Mouse (Mus musculus): ENCODE data around the gene Tbc1d1. TPM values are rescaled to one million over a fixed set of nuclear protein-coding genes. Genes with fewer than 3 reads are reported as not detected.
A peak's percentile ranks its signal among the peaks of the same experiment; 100 is the strongest.

Gene Tbc1d1
- polyA plus RNA-seq, 1 experiment from 2014 or later: 11.5 TPM

GRCm38 (mm10) chr5:64289202-64290060 is 133.3 kb downstream of the Tbc1d1 start:
- ATAC-seq (ENCODE audit: low FRiP score, low TSS enrichment): peak; percentile 69
- Histone ChIP-seq H3K9me3 (ENCODE audit: control insufficient read depth, low read length) (no peaks in the 10 kb centered on the region), H3K4me2 (replicated peaks; ENCODE audit: low read depth) (no peak overlapping the region), H3K4me1 (replicated peaks; ENCODE audit: control insufficient read depth, insufficient read depth) (peaks cover 8% of the 10 kb centered on the region), H3K4me3 (ENCODE audit: low read depth, low read length) (no peak overlapping the region), H3K27me3 (ENCODE audit: control insufficient read depth, insufficient read depth, low read length) (no peaks in the 10 kb centered on the region), H3K27ac (replicated peaks) (peak overlapping the region; percentile 71), H3K9ac (ENCODE audit: low read length) (no peak overlapping the region), H3K36me3 (ENCODE audit: control insufficient read depth, insufficient read depth, low read length) (peaks cover 4% of the 10 kb centered on the region; the same call in 1 of the 2 replicates)
- peak; percentile 98 for TF ChIP-seq CTCF (IDR thresholded peaks at IDR 0.05; ENCODE audit: low read depth)
- no peak for TF ChIP-seq EP300 (optimal IDR thresholded peaks at IDR 0.05)
- 36% methylated on average over 5 of the region's 5 CpGs for WGBS
- DNase-seq (ENCODE audit: low spot score): peak; percentile 82

GRCm38 (mm10) chr5:64290061-64290345 is 133.9 kb downstream of the Tbc1d1 start:
- Histone ChIP-seq H3K27ac (replicated peaks) (no peak overlapping the region; the same call in 1 of the 2 replicates), H3K4me1 (replicated peaks; ENCODE audit: control insufficient read depth, insufficient read depth) (peaks cover 8% of the 10 kb centered on the region), H3K4me2 (replicated peaks; ENCODE audit: low read depth) (no peak overlapping the region), H3K9me3 (ENCODE audit: control insufficient read depth, low read length) (no peaks in the 10 kb centered on the region), H3K27me3 (ENCODE audit: control insufficient read depth, insufficient read depth, low read length) (no peaks in the 10 kb centered on the region), H3K4me3 (ENCODE audit: low read depth, low read length) (no peak overlapping the region), H3K9ac (ENCODE audit: low read length) (no peak overlapping the region), H3K36me3 (ENCODE audit: control insufficient read depth, insufficient read depth, low read length) (peaks cover 4% of the 10 kb centered on the region; the same call in 1 of the 2 replicates)
- DNase-seq (ENCODE audit: low spot score): no peak
- 44% methylated on average over 4 of the region's 4 CpGs for WGBS
- TF ChIP-seq CTCF (IDR thresholded peaks at IDR 0.05; ENCODE audit: low read depth): no peak
- TF ChIP-seq EP300 (optimal IDR thresholded peaks at IDR 0.05): no peak
- ATAC-seq (ENCODE audit: low FRiP score, low TSS enrichment): no peak

GRCm38 (mm10) chr5:64291657-64292056 is 135.6 kb downstream of the Tbc1d1 start:
- Histone ChIP-seq H3K4me3 (ENCODE audit: low read depth, low read length) (no peak overlapping the region), H3K27ac (replicated peaks) (peak overlapping the region; percentile 15), H3K27me3 (ENCODE audit: control insufficient read depth, insufficient read depth, low read length) (no peaks in the 10 kb centered on the region), H3K4me2 (replicated peaks; ENCODE audit: low read depth) (no peak overlapping the region), H3K36me3 (ENCODE audit: control insufficient read depth, insufficient read depth, low read length) (no peaks in the 10 kb centered on the region), H3K4me1 (replicated peaks; ENCODE audit: control insufficient read depth, insufficient read depth) (peaks cover 8% of the 10 kb centered on the region), H3K9ac (ENCODE audit: low read length) (no peak overlapping the region), H3K9me3 (ENCODE audit: control insufficient read depth, low read length) (no peaks in the 10 kb centered on the region)
- 50% methylated on average over 5 of the region's 5 CpGs for WGBS
- ATAC-seq (ENCODE audit: low FRiP score, low TSS enrichment) (no peak), DNase-seq (ENCODE audit: low spot score) (no peak)
- TF ChIP-seq CTCF (IDR thresholded peaks at IDR 0.05; ENCODE audit: low read depth) (no peak), EP300 (optimal IDR thresholded peaks at IDR 0.05) (no peak)

DNA sequence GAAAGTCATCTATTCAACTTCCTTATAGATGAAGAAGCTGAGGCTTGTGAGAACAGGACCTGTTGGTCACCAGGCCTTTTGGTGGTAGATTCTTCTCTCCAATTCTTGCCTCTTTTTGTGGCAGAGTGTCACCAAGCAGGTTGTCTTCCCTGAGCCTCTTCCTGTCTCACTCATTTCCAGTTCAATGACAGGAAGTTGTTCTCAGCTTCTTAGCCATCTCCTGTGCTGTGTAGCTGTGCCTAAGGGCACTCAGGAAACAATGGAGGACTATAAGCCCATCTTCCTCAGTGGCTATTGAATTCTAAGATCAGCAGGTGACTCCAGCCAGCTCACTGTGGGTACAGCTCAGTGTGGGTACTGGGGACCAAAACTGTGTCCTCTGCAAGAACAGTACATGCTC is 139.5 kb downstream of the Tbc1d1 start:
- no peak overlapping the region for H3K27ac ChIP-seq (replicated peaks)
- TF ChIP-seq CTCF (IDR thresholded peaks at IDR 0.05; ENCODE audit: low read depth): no peak
- no peak for TF ChIP-seq EP300 (optimal IDR thresholded peaks at IDR 0.05)
- ATAC-seq (ENCODE audit: low FRiP score, low TSS enrichment): no peak
- H3K4me2 ChIP-seq (replicated peaks; ENCODE audit: low read depth): no peak overlapping the region
- H3K9me3 ChIP-seq (ENCODE audit: control insufficient read depth, low read length): no peaks in the 10 kb centered on the region
- no peaks in the 10 kb centered on the region for H3K36me3 ChIP-seq (ENCODE audit: control insufficient read depth, insufficient read depth, low read length)
- peaks cover 5% of the 10 kb centered on the region for H3K4me1 ChIP-seq (replicated peaks; ENCODE audit: control insufficient read depth, insufficient read depth)
- H3K27me3 ChIP-seq (ENCODE audit: control insufficient read depth, insufficient read depth, low read length): no peaks in the 10 kb centered on the region
- DNase-seq (ENCODE audit: low spot score): no peak
- H3K4me3 ChIP-seq (ENCODE audit: low read depth, low read length): no peak overlapping the region
- no peak overlapping the region for H3K9ac ChIP-seq (ENCODE audit: low read length)

DNA sequence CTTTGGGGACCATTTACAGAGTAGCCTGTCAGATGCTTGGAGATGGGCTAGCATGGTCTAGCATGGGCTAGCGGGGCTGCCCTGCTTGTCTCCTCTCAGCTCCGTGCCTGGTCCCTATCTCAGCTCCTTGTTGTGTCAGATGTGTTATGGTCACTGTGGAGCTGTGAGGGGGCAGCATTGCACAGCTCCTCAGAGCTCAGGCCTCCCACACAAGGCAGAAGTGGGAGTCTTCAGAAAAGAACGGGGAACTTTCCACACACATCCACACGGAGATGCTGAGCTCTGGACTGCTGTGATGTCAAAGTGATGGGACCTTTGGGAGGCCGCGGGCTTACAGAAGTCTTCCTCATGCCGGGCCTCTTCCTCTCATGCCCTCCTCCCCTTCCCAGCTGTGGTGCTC is 140.2 kb downstream of the Tbc1d1 start:
- TF ChIP-seq CTCF (IDR thresholded peaks at IDR 0.05; ENCODE audit: low read depth) (peak; percentile 49), EP300 (optimal IDR thresholded peaks at IDR 0.05) (no peak)
- H3K4me2 ChIP-seq (replicated peaks; ENCODE audit: low read depth): no peak overlapping the region
- 73% methylated on average over 7 of the region's 7 CpGs for WGBS
- no peaks in the 10 kb centered on the region for H3K9me3 ChIP-seq (ENCODE audit: control insufficient read depth, low read length)
- ATAC-seq (ENCODE audit: low FRiP score, low TSS enrichment) (no peak), DNase-seq (ENCODE audit: low spot score) (no peak)
- no peak overlapping the region for H3K4me3 ChIP-seq (ENCODE audit: low read depth, low read length)
- peaks cover 5% of the 10 kb centered on the region for H3K4me1 ChIP-seq (replicated peaks; ENCODE audit: control insufficient read depth, insufficient read depth)
- H3K9ac ChIP-seq (ENCODE audit: low read length): no peak overlapping the region
- no peaks in the 10 kb centered on the region for H3K27me3 ChIP-seq (ENCODE audit: control insufficient read depth, insufficient read depth, low read length)
- H3K27ac ChIP-seq (replicated peaks): peak overlapping the region; percentile 40
- H3K36me3 ChIP-seq (ENCODE audit: control insufficient read depth, insufficient read depth, low read length): no peaks in the 10 kb centered on the region

- DNase-seq (ENCODE audit: low spot score) (no peak), ATAC-seq (ENCODE audit: low FRiP score, low TSS enrichment) (no peak)
- Histone ChIP-seq H3K9me3 (ENCODE audit: control insufficient read depth, low read length) (no peaks in the 10 kb centered on the region), H3K27ac (replicated peaks) (no peak overlapping the region; the same call in 1 of the 2 replicates), H3K4me3 (ENCODE audit: low read depth, low read length) (no peak overlapping the region), H3K9ac (ENCODE audit: low read length) (no peak overlapping the region), H3K36me3 (ENCODE audit: control insufficient read depth, insufficient read depth, low read length) (no peaks in the 10 kb centered on the region), H3K4me1 (replicated peaks; ENCODE audit: control insufficient read depth, insufficient read depth) (peaks cover 5% of the 10 kb centered on the region), H3K4me2 (replicated peaks; ENCODE audit: low read depth) (no peak overlapping the region), H3K27me3 (ENCODE audit: control insufficient read depth, insufficient read depth, low read length) (no peaks in the 10 kb centered on the region)
- TF ChIP-seq EP300 (optimal IDR thresholded peaks at IDR 0.05): no peak
- TF ChIP-seq CTCF (IDR thresholded peaks at IDR 0.05; ENCODE audit: low read depth): no peak
- WGBS: 74% methylated on average over 4 of the region's 4 CpGs
Observed at GRCm38 (mm10) chr5:64297100-64297499, 141.0 kb downstream of the Tbc1d1 start.
